Comparison of ENCODE assay signal across 18 mouse cellular contexts in genomic region chr6:112731386-112731785, GRCm38 (mm10).
"Had no signal": no experiment of that assay in that cellular context is flagged by ENCODE, and none has a peak within 500 bp of the region (broad histone marks: within the 10 kb centered on the region; RNA-seq: fewer than 3 reads in every experiment).

No protein-coding gene starts in this region.

- DNase-seq: kidney, postnatal 14 days; kidney, postnatal 4 days; layer of hippocampus, adult 9-11 months; liver, embryonic 13.5 days; lung, adult 2 months; lung, postnatal 14 days; lung, postnatal 4 days; right cerebral cortex, adult 18-20 months; right cerebral cortex, postnatal 14 days; spleen, adult 18-20 months; thymus, adult 18-20 months; thymus, postnatal 4 days had no signal

- H3K36me3 ChIP-seq: liver, embryonic 13.5 days had no signal

- H3K9me3 ChIP-seq: liver, embryonic 13.5 days; midbrain, embryonic 12.5 days; midbrain, embryonic 15.5 days; neural tube, embryonic 12.5 days; neural tube, embryonic 15.5 days; stomach, embryonic 15.5 days had no signal

- ATAC-seq: midbrain, embryonic 15.5 days had no signal

- H3K27me3 ChIP-seq: liver, embryonic 13.5 days; midbrain, embryonic 12.5 days; midbrain, embryonic 15.5 days; neural tube, embryonic 12.5 days; neural tube, embryonic 15.5 days; stomach, embryonic 15.5 days had no signal

- H3K9ac ChIP-seq: liver, embryonic 13.5 days; midbrain, embryonic 12.5 days; midbrain, embryonic 15.5 days; neural tube, embryonic 12.5 days; neural tube, embryonic 15.5 days; stomach, embryonic 15.5 days had no signal

- H3K27ac ChIP-seq: left cerebral cortex, adult 2 months; liver, embryonic 13.5 days; midbrain, embryonic 12.5 days; midbrain, embryonic 15.5 days; neural tube, embryonic 12.5 days; neural tube, embryonic 15.5 days; stomach, embryonic 15.5 days had no signal

- H3K4me3 ChIP-seq: left cerebral cortex, adult 2 months; liver, embryonic 13.5 days; midbrain, embryonic 12.5 days; midbrain, embryonic 15.5 days; neural tube, embryonic 12.5 days; neural tube, embryonic 15.5 days; stomach, embryonic 15.5 days had no signal

- H3K4me2 ChIP-seq: liver, embryonic 13.5 days; midbrain, embryonic 12.5 days; midbrain, embryonic 15.5 days; neural tube, embryonic 12.5 days; neural tube, embryonic 15.5 days; stomach, embryonic 15.5 days had no signal
